Mouse (Mus musculus) heart, adult 2 months (tissue): ENCODE results near the gene Rfxap.

Experiments
- CTCF ChIP-seq: fragments of 200-600 bp; IDR thresholded peaks from 2 replicates; pipeline ENCODE4 v1.8.1; 2022; ENCODE audit warnings: antibody characterized with exemption, mild to moderate bottlenecking, moderate library complexity
- EP300 ChIP-seq: fragments of 200-500 bp; IDR thresholded peaks from 2 replicates; pipeline ENCODE4 v1.6.1; 2011; ENCODE audit warnings: low read depth, low read length, control low read depth; ENCODE audit not compliant: insufficient read depth
- POLR2A ChIP-seq: fragments of 200-500 bp; IDR thresholded peaks from 2 replicates; pipeline ENCODE4 v1.6.1; 2011; ENCODE audit warnings: mild to moderate bottlenecking, low read depth, low read length, control low read depth; ENCODE audit not compliant: insufficient read depth

- TF ChIP-seq CTCF (no peak), EP300 (no peak), POLR2A (no peak)
Observed at GRCm38 (mm10) chr3:54766034-54766433, 41.6 kb downstream of the Rfxap start.
